21 mouse cellular contexts compared by ENCODE assay signal in the genomic region with DNA sequence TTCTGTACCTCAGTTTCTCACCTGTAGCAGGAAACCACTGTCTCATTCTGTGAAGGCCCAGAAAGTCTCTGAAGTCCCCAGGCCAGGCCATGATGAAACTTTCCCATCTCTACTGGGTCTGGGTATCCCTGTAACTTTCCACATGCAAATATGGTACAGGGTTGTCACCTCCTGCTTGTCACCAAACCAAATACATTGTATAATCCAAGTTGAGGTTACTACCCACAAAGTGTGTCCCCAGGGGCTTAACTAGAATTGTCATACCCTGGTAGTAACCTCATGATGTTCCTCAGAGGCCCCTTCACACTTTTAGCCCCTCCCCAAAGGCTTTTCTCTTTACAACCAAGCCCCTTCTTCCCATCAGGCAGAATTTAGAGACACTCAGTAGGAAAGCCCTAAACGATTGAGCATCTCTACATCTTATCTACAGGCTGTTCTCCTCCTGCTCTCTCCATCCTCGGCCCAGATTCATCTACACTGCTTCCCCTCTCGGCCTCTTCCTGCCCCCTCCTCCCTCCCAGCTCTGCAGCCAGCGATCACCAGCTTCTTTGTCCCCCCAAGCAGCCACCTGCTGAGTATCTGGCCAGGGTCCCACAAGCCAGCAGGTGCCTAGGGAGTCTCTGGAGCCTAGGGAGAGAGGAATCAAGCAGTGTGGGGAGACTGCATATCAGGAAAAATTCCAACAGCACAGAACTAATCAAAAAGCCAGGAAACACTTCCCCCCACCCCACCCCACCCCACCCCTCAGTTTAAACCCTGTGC. TPM values are rescaled to one million over a fixed set of nuclear protein-coding genes. Genes with fewer than 3 reads are reported as not detected.
A peak's percentile ranks its signal among the peaks of the same experiment; 100 is the strongest.
DNase-seq lines count a peak whose midpoint lies in the region; ATAC-seq and TF ChIP-seq lines count a peak whose summit lies in the region.
"Had no signal": no experiment of that assay in that cellular context is flagged by ENCODE, and none has a peak within 500 bp of the region (broad histone marks: within the 10 kb centered on the region; RNA-seq: fewer than 3 reads in every experiment).

No protein-coding gene starts in this region.

- 8% methylated on average over 4 of the region's 4 CpGs for WGBS in forebrain, embryonic 14.5 days
- WGBS in forebrain, postnatal 0 days: 3% methylated on average over 4 of the region's 4 CpGs
- 20% methylated on average over 4 of the region's 4 CpGs for WGBS in hindbrain, embryonic 14.5 days
- WGBS in hindbrain, embryonic 10.5 days: 23% methylated on average over 4 of the region's 4 CpGs
- 18% methylated on average over 4 of the region's 4 CpGs for WGBS in midbrain, embryonic 10.5 days
- WGBS in midbrain, postnatal 0 days: 14% methylated on average over 4 of the region's 4 CpGs

- no peak for DNase-seq in forebrain, embryonic 14.5 days (ENCODE audit: low spot score)
- no peak for DNase-seq in forebrain, postnatal 0 days
- no peak for DNase-seq in hindbrain, embryonic 14.5 days (ENCODE audit: low spot score)
- DNase-seq in hindbrain, embryonic 10.5 days (ENCODE audit: low spot score): no peak
- DNase-seq in midbrain, embryonic 10.5 days (ENCODE audit: low spot score): no peak
- DNase-seq in midbrain, postnatal 0 days (ENCODE audit: low spot score): no peak
- peak; percentile 73 for DNase-seq in brain, embryonic 14.5 days (ENCODE audit: low read depth)
- DNase-seq: adrenal gland, postnatal 14 days; cerebellum, adult 18-20 months; cerebellum, postnatal 36 days; gastrocnemius, postnatal 10 days; heart, adult 18-20 months; heart, postnatal 10 days; heart, postnatal 4 days; kidney, adult 11 months had no signal

- TF ChIP-seq CTCF in forebrain, postnatal 0 days (IDR thresholded peaks at IDR 0.05; ENCODE audit: low read depth): no peak
- TF ChIP-seq CTCF in midbrain, postnatal 0 days (IDR thresholded peaks at IDR 0.05): no peak
- TF ChIP-seq CTCF in brain, embryonic 14.5 days (IDR thresholded peaks at IDR 0.05; ENCODE audit: borderline replicate concordance, extremely low read depth, insufficient read depth, insufficient read length): no peak

- H3K9ac ChIP-seq in forebrain, embryonic 14.5 days (ENCODE audit: low read length): no peak overlapping the region
- H3K9ac ChIP-seq in forebrain, postnatal 0 days: no peak overlapping the region
- no peak overlapping the region for H3K9ac ChIP-seq in hindbrain, embryonic 14.5 days
- H3K9ac ChIP-seq in midbrain, postnatal 0 days (replicated peaks; ENCODE audit: low read length, poor library complexity, severe bottlenecking): no peak overlapping the region
- H3K9ac ChIP-seq: embryonic facial prominence, embryonic 13.5 days had no signal

- H3K27ac ChIP-seq in forebrain, embryonic 14.5 days (ENCODE audit: low read depth, low read length): no peak overlapping the region
- no peak overlapping the region for H3K27ac ChIP-seq in forebrain, postnatal 0 days (ENCODE audit: low read depth, low read length)
- H3K27ac ChIP-seq in hindbrain, embryonic 14.5 days: no peak overlapping the region; the same call in 1 of the 2 replicates
- H3K27ac ChIP-seq in hindbrain, embryonic 10.5 days: no peak overlapping the region
- 0 out of 2 replicates have a peak overlapping the region, but pooled peaks have one; percentile 38 for H3K27ac ChIP-seq in midbrain, embryonic 10.5 days (replicated peaks)
- H3K27ac ChIP-seq in midbrain, postnatal 0 days (ENCODE audit: low read depth, low read length): no peak overlapping the region
- H3K27ac ChIP-seq: embryonic facial prominence, embryonic 13.5 days; heart, embryonic 10.5 days had no signal

- ATAC-seq in forebrain, embryonic 14.5 days: peak; percentile 38
- ATAC-seq in forebrain, postnatal 0 days: no peak
- no peak for ATAC-seq in hindbrain, embryonic 14.5 days (ENCODE audit: low FRiP score)
- ATAC-seq in midbrain, postnatal 0 days (ENCODE audit: low FRiP score): no peak
- ATAC-seq: activated CD4-positive, CD25-positive, alpha-beta regulatory T cell, adult 4 months; inflammation-experienced regulatory T-cells, adult 6 months; Patski had no signal

- TF ChIP-seq POLR2A in brain, embryonic 14.5 days (IDR thresholded peaks at IDR 0.05; ENCODE audit: borderline replicate concordance, extremely low read depth, insufficient read depth, insufficient read length, poor library complexity, severe bottlenecking): no peak

- 0 out of 2 replicates have a peak, but pooled peaks cover under 1% of the 10 kb centered on the region for H3K27me3 ChIP-seq in forebrain, embryonic 14.5 days (replicated peaks; ENCODE audit: control insufficient read depth, insufficient read depth, low read length)
- no peaks in the 10 kb centered on the region for H3K27me3 ChIP-seq in forebrain, postnatal 0 days (ENCODE audit: insufficient read depth, low read length)
- peaks cover 12% of the 10 kb centered on the region; the same call in 1 of the 2 replicates for H3K27me3 ChIP-seq in hindbrain, embryonic 14.5 days (ENCODE audit: control insufficient read depth, insufficient read depth, low read length)
- peaks cover 100% of the 10 kb centered on the region for H3K27me3 ChIP-seq in hindbrain, embryonic 10.5 days (ENCODE audit: insufficient read depth, poor library complexity, severe bottlenecking)
- H3K27me3 ChIP-seq in midbrain, embryonic 10.5 days (ENCODE audit: low read depth, poor library complexity, severe bottlenecking): peaks cover 99% of the 10 kb centered on the region
- no peaks in the 10 kb centered on the region for H3K27me3 ChIP-seq in midbrain, postnatal 0 days (ENCODE audit: insufficient read depth, low read length)

- no peak overlapping the region for H3K4me3 ChIP-seq in forebrain, embryonic 14.5 days (ENCODE audit: low read depth, low read length)
- no peak overlapping the region for H3K4me3 ChIP-seq in forebrain, postnatal 0 days (ENCODE audit: low read depth, low read length)
- no peak overlapping the region for H3K4me3 ChIP-seq in hindbrain, embryonic 14.5 days (replicated peaks; ENCODE audit: low read length)
- H3K4me3 ChIP-seq in hindbrain, embryonic 10.5 days: no peak overlapping the region
- no peak overlapping the region for H3K4me3 ChIP-seq in midbrain, embryonic 10.5 days
- no peak overlapping the region for H3K4me3 ChIP-seq in midbrain, postnatal 0 days (ENCODE audit: low read depth, low read length)
- H3K4me3 ChIP-seq: embryonic facial prominence, embryonic 13.5 days; heart, embryonic 10.5 days had no signal

- H3K36me3 ChIP-seq in forebrain, embryonic 14.5 days (ENCODE audit: control insufficient read depth, insufficient read depth, low read length): peaks cover 2% of the 10 kb centered on the region; the same call in 1 of the 2 replicates
- H3K36me3 ChIP-seq in forebrain, postnatal 0 days (ENCODE audit: insufficient read depth): no peaks in the 10 kb centered on the region
- H3K36me3 ChIP-seq in hindbrain, embryonic 14.5 days (replicated peaks; ENCODE audit: control insufficient read depth, insufficient read depth): no peaks in the 10 kb centered on the region
- no peaks in the 10 kb centered on the region for H3K36me3 ChIP-seq in hindbrain, embryonic 10.5 days
- H3K36me3 ChIP-seq in midbrain, embryonic 10.5 days: no peaks in the 10 kb centered on the region
- peaks cover 3% of the 10 kb centered on the region; the same call in 1 of the 2 replicates for H3K36me3 ChIP-seq in midbrain, postnatal 0 days (ENCODE audit: insufficient read depth, low read length)
- H3K36me3 ChIP-seq: embryonic facial prominence, embryonic 13.5 days; heart, embryonic 10.5 days had no signal

- no peaks in the 10 kb centered on the region for H3K9me3 ChIP-seq in forebrain, embryonic 14.5 days (replicated peaks; ENCODE audit: control insufficient read depth, low read length)
- H3K9me3 ChIP-seq in forebrain, postnatal 0 days (ENCODE audit: low read length): no peaks in the 10 kb centered on the region
- H3K9me3 ChIP-seq in hindbrain, embryonic 14.5 days (ENCODE audit: control insufficient read depth, low read length): no peaks in the 10 kb centered on the region
- no peaks in the 10 kb centered on the region for H3K9me3 ChIP-seq in hindbrain, embryonic 10.5 days
- H3K9me3 ChIP-seq in midbrain, embryonic 10.5 days (replicated peaks): no peaks in the 10 kb centered on the region
- H3K9me3 ChIP-seq in midbrain, postnatal 0 days (ENCODE audit: low read length): no peaks in the 10 kb centered on the region
- H3K9me3 ChIP-seq: embryonic facial prominence, embryonic 13.5 days; heart, embryonic 10.5 days had no signal

- no peak overlapping the region for H3K4me2 ChIP-seq in forebrain, embryonic 14.5 days (ENCODE audit: low read length)
- H3K4me2 ChIP-seq in forebrain, postnatal 0 days (ENCODE audit: low read depth): no peak overlapping the region
- H3K4me2 ChIP-seq in hindbrain, embryonic 14.5 days (replicated peaks): peak overlapping the region; percentile 11; the same call in 1 of the 2 replicates
- H3K4me2 ChIP-seq in midbrain, postnatal 0 days (ENCODE audit: low read depth, low read length, poor library complexity, severe bottlenecking): no peak overlapping the region
- H3K4me2 ChIP-seq: embryonic facial prominence, embryonic 13.5 days had no signal

- peaks cover 66% of the 10 kb centered on the region for H3K4me1 ChIP-seq in forebrain, embryonic 14.5 days (ENCODE audit: control insufficient read depth, insufficient read depth, low read length)
- peaks cover 33% of the 10 kb centered on the region for H3K4me1 ChIP-seq in forebrain, postnatal 0 days (ENCODE audit: insufficient read depth)
- peaks cover 62% of the 10 kb centered on the region for H3K4me1 ChIP-seq in hindbrain, embryonic 14.5 days (replicated peaks; ENCODE audit: control insufficient read depth, insufficient read depth, low read length)
- peaks cover 48% of the 10 kb centered on the region for H3K4me1 ChIP-seq in hindbrain, embryonic 10.5 days (replicated peaks)
- H3K4me1 ChIP-seq in midbrain, embryonic 10.5 days: peaks cover 48% of the 10 kb centered on the region
- H3K4me1 ChIP-seq in midbrain, postnatal 0 days (ENCODE audit: insufficient read depth, low read length): peaks cover 4% of the 10 kb centered on the region; the same call in 1 of the 2 replicates
- H3K4me1 ChIP-seq: embryonic facial prominence, embryonic 13.5 days had no signal

RNA-seq across cellular contexts. Expression of a gene that starts 7.2 kb away (rescaled TPM):
- polyA plus RNA-seq in forebrain, embryonic 14.5 days (2014; fragmentation: Nextera tagmentation; extraction: Ambion mirVana): 140 and 175 TPM in 2 replicates
- total RNA-seq in forebrain, postnatal 0 days (2014; rRNA removed): 150 and 194 TPM in 2 replicates
- 183 and 214 TPM in 2 replicates for polyA plus RNA-seq in forebrain, postnatal 0 days (2015; fragmentation: Nextera tagmentation; extraction: Ambion mirVana)
- polyA plus RNA-seq in hindbrain, embryonic 14.5 days (2014; fragmentation: Nextera tagmentation; extraction: Ambion mirVana): 110 TPM in 2 replicates
- 8.8 and 19.3 TPM in 2 replicates for polyA plus RNA-seq in hindbrain, embryonic 10.5 days (2016; fragmentation: Nextera tagmentation; extraction: Ambion mirVana)
- 3.5 and 7.1 TPM in 2 replicates for polyA plus RNA-seq in midbrain, embryonic 10.5 days (2016; fragmentation: Nextera tagmentation; extraction: Ambion mirVana)
- 160 and 173 TPM in 2 replicates for total RNA-seq in midbrain, postnatal 0 days (2014; rRNA removed)
- polyA plus RNA-seq in midbrain, postnatal 0 days (2015; fragmentation: Nextera tagmentation; extraction: Ambion mirVana): 121 and 125 TPM in 2 replicates
- 173 and 174 TPM in 2 replicates for polyA plus RNA-seq in brain, embryonic 14.5 days (2012; rRNA removed)
- polyA plus RNA-seq: C2C12, Patski had no signal

RNA-seq across cellular contexts. Expression of a gene that starts 43.9 kb away (rescaled TPM):
- polyA plus RNA-seq in forebrain, embryonic 14.5 days (2014; fragmentation: Nextera tagmentation; extraction: Ambion mirVana): 10.1 and 11.4 TPM in 2 replicates
- total RNA-seq in forebrain, postnatal 0 days (2014; rRNA removed): 3.8 and 6.8 TPM in 2 replicates
- 3.7 and 4.2 TPM in 2 replicates for polyA plus RNA-seq in forebrain, postnatal 0 days (2015; fragmentation: Nextera tagmentation; extraction: Ambion mirVana)
- 2.8 and 6.1 TPM in 2 replicates for polyA plus RNA-seq in hindbrain, embryonic 14.5 days (2014; fragmentation: Nextera tagmentation; extraction: Ambion mirVana)
- polyA plus RNA-seq in hindbrain, embryonic 10.5 days (2016; fragmentation: Nextera tagmentation; extraction: Ambion mirVana): 7.3 and 13.1 TPM in 2 replicates
- polyA plus RNA-seq in midbrain, embryonic 10.5 days (2016; fragmentation: Nextera tagmentation; extraction: Ambion mirVana): 9.0 and 16.5 TPM in 2 replicates
- total RNA-seq in midbrain, postnatal 0 days (2014; rRNA removed): 3.4 and 3.6 TPM in 2 replicates
- polyA plus RNA-seq in midbrain, postnatal 0 days (2015; fragmentation: Nextera tagmentation; extraction: Ambion mirVana): 3.8 and 5.1 TPM in 2 replicates
- 10.0 and 19.2 TPM in 2 replicates for polyA plus RNA-seq in brain, embryonic 14.5 days (2012; rRNA removed)
- polyA plus RNA-seq: C2C12 had no signal

RNA-seq across cellular contexts. Expression of a gene that starts 44.7 kb away (rescaled TPM):
- polyA plus RNA-seq in forebrain, embryonic 14.5 days (2014; fragmentation: Nextera tagmentation; extraction: Ambion mirVana): 16.5 and 17.0 TPM in 2 replicates
- total RNA-seq in forebrain, postnatal 0 days (2014; rRNA removed): 35.9 and 49.3 TPM in 2 replicates
- polyA plus RNA-seq in forebrain, postnatal 0 days (2015; fragmentation: Nextera tagmentation; extraction: Ambion mirVana): 6.2 and 9.1 TPM in 2 replicates
- 14.2 and 15.4 TPM in 2 replicates for polyA plus RNA-seq in hindbrain, embryonic 14.5 days (2014; fragmentation: Nextera tagmentation; extraction: Ambion mirVana)
- polyA plus RNA-seq in hindbrain, embryonic 10.5 days (2016; fragmentation: Nextera tagmentation; extraction: Ambion mirVana): 14.5 and 19.7 TPM in 2 replicates
- polyA plus RNA-seq in midbrain, embryonic 10.5 days (2016; fragmentation: Nextera tagmentation; extraction: Ambion mirVana): 15.8 and 19.0 TPM in 2 replicates
- 31.6 and 53.9 TPM in 2 replicates for total RNA-seq in midbrain, postnatal 0 days (2014; rRNA removed)
- polyA plus RNA-seq in midbrain, postnatal 0 days (2015; fragmentation: Nextera tagmentation; extraction: Ambion mirVana): 9.3 and 9.9 TPM in 2 replicates
- 64.7 and 76.0 TPM in 2 replicates for polyA plus RNA-seq in brain, embryonic 14.5 days (2012; rRNA removed)
